Mouse (Mus musculus) neural tube, embryonic 11.5 days (tissue): ENCODE results near the gene Nfam1. TPM values are rescaled to one million over a fixed set of nuclear protein-coding genes. Genes with fewer than 3 reads are reported as not detected.

Experiments used
- ATAC-seq: fragments of 200-750 bp; cut with Nextera tagmentation; 2 replicates; pipeline ENCODE4 v1.8.0; 2017; ENCODE audit warnings: moderate number of reproducible peaks, mild to moderate bottlenecking, moderate TSS enrichment, moderate library complexity; ENCODE audit not compliant: insufficient read depth, low FRiP score, low TSS enrichment
- DNase-seq: peaks from one replicate; pipeline ENCODE4 v3.0.0-alpha.2; 2015; ENCODE audit warnings: low spot score
- H3K27ac ChIP-seq: fragments of 300-500 bp; sonication (generic); 2 replicates; pipeline ENCODE4 v1.5.1; 2014; ENCODE audit warnings: low read depth, mild to moderate bottlenecking, low read length
- H3K27me3 ChIP-seq: fragments of 300-500 bp; sonication (generic); 2 replicates; pipeline ENCODE4 v1.6.1; 2014; ENCODE audit warnings: mild to moderate bottlenecking, low read length, mixed read lengths; ENCODE audit not compliant: control insufficient read depth, insufficient read depth
- H3K36me3 ChIP-seq: fragments of 300-500 bp; sonication (generic); 2 replicates; pipeline ENCODE4 v1.6.1; 2014; ENCODE audit warnings: mild to moderate bottlenecking, low read length, moderate library complexity, mixed read lengths; ENCODE audit not compliant: control insufficient read depth, insufficient read depth
- H3K4me1 ChIP-seq: fragments of 300-500 bp; sonication (generic); 2 replicates; pipeline ENCODE4 v1.6.1; 2014; ENCODE audit warnings: low read length, mixed read lengths; ENCODE audit not compliant: control insufficient read depth, insufficient read depth
- H3K4me2 ChIP-seq: fragments of 300-500 bp; sonication (generic); 2 replicates; pipeline ENCODE4 v1.6.1; 2014; ENCODE audit warnings: low read depth, mild to moderate bottlenecking, moderate library complexity
- H3K4me3 ChIP-seq: fragments of 300-500 bp; sonication (generic); 2 replicates; pipeline ENCODE4 v1.5.1; 2014; ENCODE audit warnings: low read depth, low read length
- H3K9ac ChIP-seq: fragments of 300-500 bp; sonication (generic); 2 replicates; pipeline ENCODE4 v1.6.1; 2014; ENCODE audit warnings: mild to moderate bottlenecking, low read length
- H3K9me3 ChIP-seq: fragments of 300-500 bp; sonication (generic); 2 replicates; pipeline ENCODE4 v1.6.1; 2016; ENCODE audit warnings: low read length; ENCODE audit not compliant: control insufficient read depth
- WGBS: fragments of 180-500 bp; shearing (Covaris S2); extraction: QIAGEN DNeasy Blood & Tissue Kit; methylation state at CpG from one replicate; pipeline ENCODE4 v1.1.7; 2014; 5-methylcytosine and 5-hydroxymethylcytosine counted together
- polyA plus RNA-seq: library from polyadenylated mRNA; unstranded; fragments of >200 nt; fragmentation: Nextera tagmentation; extraction: Ambion mirVana; gene quantifications from 2 replicates; pipeline ENCODE4 v1.2.1, GENCODE M21; 2014

The Nfam1 gene
- polyA plus RNA-seq, 1 experiment from 2014 or later = 3.0 TPM

GRCm38 (mm10) chr15:83009532-83009931, 23.6 kb downstream of the Nfam1 start:
- Histone ChIP-seq H3K27me3 (0 out of 2 replicates have a peak, but pooled peaks cover 2% of the 10 kb centered on the region), H3K9me3 (no peaks in the 10 kb centered on the region), H3K4me3 (no peak overlapping the region), H3K36me3 (no peaks in the 10 kb centered on the region), H3K27ac (no peak overlapping the region), H3K4me1 (peaks cover 19% of the 10 kb centered on the region), H3K9ac (no peak overlapping the region), H3K4me2 (no peak overlapping the region)
- DNase-seq (no peak), ATAC-seq (no peak)
- 89% methylated on average over 6 of the region's 6 CpGs for WGBS

- Histone ChIP-seq H3K9ac (no peak overlapping the region), H3K4me2 (no peak overlapping the region), H3K4me3 (no peak overlapping the region), H3K9me3 (no peaks in the 10 kb centered on the region), H3K4me1 (peaks cover 19% of the 10 kb centered on the region), H3K36me3 (no peaks in the 10 kb centered on the region), H3K27me3 (0 out of 2 replicates have a peak, but pooled peaks cover 2% of the 10 kb centered on the region), H3K27ac (no peak overlapping the region)
- ATAC-seq (no peak), DNase-seq (no peak)
- WGBS = 75% methylated on average over 13 of the region's 13 CpGs
These were observed 24.2 kb downstream of the Nfam1 start for GRCm38 (mm10) chr15:83008761-83009423.

DNA sequence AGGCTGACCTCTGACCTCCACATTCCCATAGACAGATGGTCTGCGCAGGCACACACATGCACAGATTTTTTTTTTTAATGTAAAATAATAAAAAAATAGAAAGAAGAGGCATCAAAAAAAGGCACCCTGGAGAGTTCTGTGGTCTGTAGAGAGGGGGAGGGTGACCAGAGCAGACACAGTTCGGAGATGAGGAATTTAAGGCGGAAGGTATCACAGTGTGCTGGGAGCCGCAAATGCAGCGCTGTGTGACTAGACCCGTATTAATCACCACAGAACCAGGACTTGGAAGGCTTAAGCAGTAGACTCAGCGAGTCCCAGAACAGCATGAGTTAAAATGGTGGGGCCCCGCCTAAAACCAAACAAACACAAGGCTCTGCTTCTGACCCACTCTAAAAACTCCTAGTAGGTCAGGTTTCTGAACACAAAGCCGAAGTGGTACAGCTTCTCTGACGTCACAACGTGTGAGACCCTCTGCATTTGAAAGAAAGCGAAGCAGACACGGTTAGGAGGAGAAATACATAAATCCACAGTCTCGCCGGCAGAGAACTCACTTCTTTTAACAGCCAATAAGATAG, 25.7 kb downstream of the Nfam1 start:
- Histone ChIP-seq H3K4me2 (no peak overlapping the region), H3K4me1 (peaks cover 22% of the 10 kb centered on the region), H3K27me3 (0 out of 2 replicates have a peak, but pooled peaks cover 2% of the 10 kb centered on the region), H3K9ac (no peak overlapping the region), H3K27ac (no peak overlapping the region), H3K9me3 (no peaks in the 10 kb centered on the region), H3K36me3 (no peaks in the 10 kb centered on the region), H3K4me3 (no peak overlapping the region)
- DNase-seq (no peak), ATAC-seq (no peak)
- WGBS = 52% methylated on average over 15 of the region's 15 CpGs

GRCm38 (mm10) chr15:83002665-83003548, 30.2 kb downstream of the Nfam1 start:
- whole genome bisulfite sequencing = 41% methylated on average over 12 of the region's 12 CpGs
- no peak overlapping the region for H3K27ac ChIP-seq
- H3K36me3 ChIP-seq = no peaks in the 10 kb centered on the region
- H3K4me2 ChIP-seq = no peak overlapping the region
- DNase-seq = peak; percentile 75
- no peaks in the 10 kb centered on the region for H3K9me3 ChIP-seq
- H3K27me3 ChIP-seq = no peaks in the 10 kb centered on the region
- H3K9ac ChIP-seq = no peak overlapping the region
- peaks cover 6% of the 10 kb centered on the region for H3K4me1 ChIP-seq
- no peak overlapping the region for H3K4me3 ChIP-seq
- ATAC-seq = peak; percentile 71

GRCm38 (mm10) chr15:82998811-82999221, 34.3 kb downstream of the Nfam1 start:
- H3K27ac ChIP-seq = no peak overlapping the region
- WGBS = 73% methylated on average over 6 of the region's 6 CpGs

DNA sequence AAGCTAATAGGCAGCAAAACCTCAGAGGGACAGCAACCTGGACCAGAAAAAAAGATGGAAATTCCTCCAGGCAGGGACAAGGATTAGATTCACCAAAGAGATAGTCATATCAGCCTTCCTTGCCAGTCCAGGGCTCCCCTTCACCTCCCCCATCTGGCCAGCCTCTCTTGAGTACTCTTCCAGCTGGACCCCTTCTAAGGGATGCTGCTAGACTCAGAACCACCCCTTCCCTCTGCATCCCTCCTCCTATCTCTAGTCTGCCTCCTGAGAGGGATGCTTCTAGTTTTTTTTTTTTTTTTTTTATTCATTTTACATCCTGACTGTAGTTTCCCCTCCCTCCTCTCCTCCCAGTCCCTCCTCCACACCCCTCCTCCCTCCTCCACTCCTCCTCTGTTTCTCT, 36.7 kb downstream of the Nfam1 start:
- no peak for ATAC-seq
- 0 out of 2 replicates have a peak, but pooled peaks cover 3% of the 10 kb centered on the region for H3K27me3 ChIP-seq
- peaks cover 2% of the 10 kb centered on the region; the same call in 1 of the 2 replicates for H3K4me1 ChIP-seq

More at GRCm38 (mm10) chr15:82998811-82999221, 34.3 kb downstream of the Nfam1 start:
- Histone ChIP-seq H3K4me2 (no peak overlapping the region), H3K36me3 (no peaks in the 10 kb centered on the region), H3K9ac (no peak overlapping the region), H3K4me1 (peaks cover 6% of the 10 kb centered on the region), H3K27me3 (0 out of 2 replicates have a peak, but pooled peaks cover 3% of the 10 kb centered on the region), H3K4me3 (no peak overlapping the region), H3K9me3 (no peaks in the 10 kb centered on the region)
- DNase-seq (no peak), ATAC-seq (no peak)

GRCm38 (mm10) chr15:82995239-82995638, 37.9 kb downstream of the Nfam1 start:
- no peak for DNase-seq
- no peak overlapping the region for H3K27ac ChIP-seq
- H3K9ac ChIP-seq = no peak overlapping the region
- 66% methylated on average over 7 of the region's 7 CpGs for WGBS
- peaks cover 6% of the 10 kb centered on the region; the same call in 1 of the 2 replicates for H3K27me3 ChIP-seq
- no peaks in the 10 kb centered on the region for H3K9me3 ChIP-seq
- H3K4me2 ChIP-seq = no peak overlapping the region
- no peaks in the 10 kb centered on the region for H3K36me3 ChIP-seq
- no peak overlapping the region for H3K4me3 ChIP-seq
- peaks cover 2% of the 10 kb centered on the region; the same call in 1 of the 2 replicates for H3K4me1 ChIP-seq
- ATAC-seq = no peak

More for the DNA sequence above, 36.7 kb downstream of the Nfam1 start:
- H3K27ac ChIP-seq = no peak overlapping the region
- no peak overlapping the region for H3K4me3 ChIP-seq
- H3K9me3 ChIP-seq = no peaks in the 10 kb centered on the region
- no peak overlapping the region for H3K4me2 ChIP-seq
- no peak overlapping the region for H3K9ac ChIP-seq
- H3K36me3 ChIP-seq = no peaks in the 10 kb centered on the region
- DNase-seq = no peak

DNA sequence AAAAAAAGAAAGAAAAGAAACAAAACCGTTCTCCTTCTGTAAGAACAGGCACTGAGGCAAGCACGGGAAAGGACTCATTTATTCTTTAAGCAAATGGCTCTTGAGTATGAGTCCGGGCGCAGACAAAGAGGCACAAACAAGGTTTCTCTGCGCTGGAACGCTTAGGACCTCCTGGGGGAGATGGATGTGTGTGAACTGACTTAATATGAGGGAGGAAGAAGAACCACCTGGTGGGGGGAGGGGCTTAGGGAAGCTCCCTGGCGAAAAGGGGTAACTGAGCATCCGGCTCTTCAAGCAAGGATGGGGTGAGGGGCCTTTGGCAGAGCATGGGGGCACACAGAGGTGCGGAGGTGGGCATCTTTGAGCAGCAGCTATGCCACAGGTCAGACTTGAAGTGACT, 40.2 kb downstream of the Nfam1 start:
- ATAC-seq = no peak
- Histone ChIP-seq H3K27me3 (peaks cover 14% of the 10 kb centered on the region; the same call in 1 of the 2 replicates), H3K9me3 (no peaks in the 10 kb centered on the region), H3K9ac (no peak overlapping the region), H3K4me3 (no peak overlapping the region), H3K27ac (no peak overlapping the region), H3K4me2 (no peak overlapping the region), H3K36me3 (no peaks in the 10 kb centered on the region), H3K4me1 (peaks cover 9% of the 10 kb centered on the region)
- 51% methylated on average over 9 of the region's 9 CpGs for WGBS
- DNase-seq = no peak
